Mouse (Mus musculus) cortical plate, adult 2 months (tissue): ENCODE data around the gene Cir1. TPM values are rescaled to one million over a fixed set of nuclear protein-coding genes. Genes with fewer than 3 reads are reported as not detected.

ENCODE experiments used
- H3K27ac ChIP-seq: fragments of 200-500 bp; 2 replicates; pipeline ENCODE4 v1.5.1; 2012; ENCODE audit warnings: low read length, control low read depth, inconsistent platforms; ENCODE audit not compliant: insufficient read depth
- H3K4me1 ChIP-seq: fragments of 200-500 bp; 2 replicates; pipeline ENCODE4 v1.6.1; 2011; ENCODE audit warnings: low read length; ENCODE audit not compliant: control insufficient read depth, insufficient read depth
- H3K4me3 ChIP-seq: fragments of 200-500 bp; 2 replicates; pipeline ENCODE4 v1.5.1; 2011; ENCODE audit warnings: mild to moderate bottlenecking, low read length, control low read depth; ENCODE audit not compliant: insufficient read depth
- CTCF ChIP-seq: fragments of 200-500 bp; IDR thresholded peaks from 2 replicates; pipeline ENCODE4 v1.5.1; 2011; ENCODE audit warnings: mild to moderate bottlenecking, control low read depth, low read length; ENCODE audit not compliant: insufficient read depth; ENCODE audit errors: extremely low read depth
- POLR2A ChIP-seq: fragments of 200-500 bp; IDR thresholded peaks from 2 replicates; pipeline ENCODE4 v1.6.1; 2011; ENCODE audit warnings: mild to moderate bottlenecking, low read length, control low read depth; ENCODE audit not compliant: insufficient read depth; ENCODE audit errors: extremely low read depth
- polyA plus RNA-seq: library from polyadenylated mRNA; depleted of rRNA; stranded (reverse); fragments of >200 nt; gene quantifications from 2 replicates; pipeline ENCODE4 v1.2.3, GENCODE M21; 2012; rRNA removed

Cir1 gene
- 26.7 and 29.2 TPM in 2 replicates for polyA plus RNA-seq

- Histone ChIP-seq H3K27ac (peak within 1 kb of the TSS; percentile 32; the same call in 1 of the 2 replicates), H3K4me3 (peak within 1 kb of the TSS; percentile 87), H3K4me1 (peaks cover 2% of the 10 kb centered on the region; the same call in 1 of the 2 replicates)
- TF ChIP-seq POLR2A (peak; percentile 80), CTCF (no peak)
These were observed at the start of gene Cir1, which contains the start of gene Scrn3 for GRCm38 (mm10) chr2:73312152-73313116. Cir1 (minus strand) TSS chr2:73312701. Scrn3 (plus strand) TSS chr2:73312601.

DNA sequence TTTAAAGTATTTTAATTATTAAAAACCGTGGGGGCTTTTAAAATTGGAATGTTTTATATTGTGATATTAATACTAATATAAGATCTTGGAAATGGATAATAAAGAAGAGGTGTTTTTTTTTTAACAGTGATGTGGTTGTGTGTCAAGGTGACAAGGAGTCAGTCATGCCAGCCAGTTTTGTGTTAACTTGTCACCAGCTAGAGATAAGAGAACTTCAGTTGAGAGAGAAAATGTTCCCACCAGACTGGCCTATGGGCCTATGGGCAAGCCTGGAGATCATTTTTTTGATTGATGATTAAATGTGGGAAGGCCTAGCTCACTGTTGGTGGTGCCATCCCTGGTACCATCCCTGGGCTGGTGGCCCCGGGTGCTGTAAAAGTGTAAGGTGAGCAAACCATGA is 48.0 kb upstream of the Cir1 start:
- Histone ChIP-seq H3K4me3 (no peak overlapping the region), H3K4me1 (no peaks in the 10 kb centered on the region), H3K27ac (no peak overlapping the region)
- TF ChIP-seq POLR2A (no peak), CTCF (no peak)

GRCm38 (mm10) chr2:73359941-73360340 is 47.4 kb upstream of the Cir1 start:
- no peak overlapping the region for H3K4me3 ChIP-seq
- H3K27ac ChIP-seq, result no peak overlapping the region
- TF ChIP-seq CTCF, result no peak
- TF ChIP-seq POLR2A, result no peak

DNA sequence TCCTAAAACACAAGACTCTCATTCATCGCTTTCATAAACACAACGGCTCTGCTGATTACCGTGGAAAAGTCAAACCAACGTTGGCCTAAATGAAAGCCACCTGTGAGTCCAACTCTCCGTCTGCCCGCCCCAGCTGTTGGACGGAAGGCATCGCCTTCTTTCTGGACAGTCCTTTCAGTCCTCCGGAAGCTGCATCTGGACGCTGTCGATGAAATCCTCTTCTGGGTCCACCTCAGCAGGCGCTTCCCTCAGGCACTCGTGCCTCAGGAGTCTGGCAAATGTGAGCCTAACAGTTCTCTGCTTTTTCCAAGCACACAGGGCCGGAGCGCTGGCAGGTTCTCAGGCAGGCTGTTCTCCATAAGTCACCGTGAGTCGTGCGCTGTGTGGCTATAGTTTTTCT is 44.5 kb upstream of the Cir1 start:
- no peak overlapping the region for H3K27ac ChIP-seq
- TF ChIP-seq CTCF (no peak), POLR2A (no peak)
- H3K4me1 ChIP-seq, result peaks cover 2% of the 10 kb centered on the region; the same call in 1 of the 2 replicates
- H3K4me3 ChIP-seq, result no peak overlapping the region

More at GRCm38 (mm10) chr2:73359941-73360340, 47.4 kb upstream of the Cir1 start:
- H3K4me1 ChIP-seq, result no peaks in the 10 kb centered on the region

GRCm38 (mm10) chr2:73351927-73352374 is 39.5 kb upstream of the Cir1 start:
- Histone ChIP-seq H3K27ac (peak overlapping the region; percentile 89), H3K4me3 (no peak overlapping the region), H3K4me1 (peaks cover 2% of the 10 kb centered on the region; the same call in 1 of the 2 replicates)
- no peak for TF ChIP-seq CTCF
- TF ChIP-seq POLR2A, result no peak

DNA sequence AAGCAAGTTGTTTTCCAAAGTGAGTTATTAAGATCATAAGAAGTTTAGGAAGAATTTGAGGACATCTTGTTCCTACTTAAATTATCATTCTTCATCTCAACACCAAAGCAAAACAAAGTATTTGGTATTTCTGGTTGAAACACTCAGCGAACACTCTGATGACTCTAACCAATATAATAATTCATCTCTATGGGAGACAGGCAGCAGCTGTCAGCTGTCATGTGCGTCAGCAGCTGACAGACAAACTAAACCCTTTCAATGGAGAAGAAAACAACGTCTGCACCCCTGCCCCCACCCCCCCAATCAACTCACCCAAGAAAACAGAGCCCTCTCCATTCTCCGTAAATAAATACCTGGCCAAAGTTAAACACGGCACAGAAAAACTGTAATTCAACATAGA is 39.0 kb upstream of the Cir1 start:
- H3K4me3 ChIP-seq, result no peak overlapping the region
- H3K27ac ChIP-seq, result peak overlapping the region; percentile 89; the same call in 1 of the 2 replicates

DNA sequence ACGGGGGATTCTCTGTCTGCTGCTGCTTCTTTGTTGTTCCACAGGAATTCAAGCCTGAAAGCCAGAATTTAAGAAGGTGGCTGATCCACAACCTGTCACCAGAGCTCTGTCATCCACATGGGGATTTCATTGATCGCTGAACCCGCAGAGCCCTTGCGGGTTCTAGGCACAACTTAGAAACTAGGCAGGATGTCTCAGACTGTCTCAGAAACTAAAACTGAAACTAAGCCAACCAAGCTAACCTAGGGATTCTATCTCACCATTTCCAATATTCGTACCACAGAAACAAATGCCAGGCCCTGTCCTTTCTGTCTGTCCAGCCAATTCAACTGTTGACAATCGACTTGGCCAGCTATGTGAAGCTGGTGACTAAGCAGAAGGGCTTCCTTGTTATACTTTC is 35.7 kb upstream of the Cir1 start:
- no peak for TF ChIP-seq CTCF
- no peak for TF ChIP-seq POLR2A
- peaks cover 2% of the 10 kb centered on the region; the same call in 1 of the 2 replicates for H3K4me1 ChIP-seq
- H3K27ac ChIP-seq, result no peak overlapping the region
- no peak overlapping the region for H3K4me3 ChIP-seq

More for the DNA sequence above, 39.0 kb upstream of the Cir1 start:
- TF ChIP-seq CTCF, result no peak
- no peak for TF ChIP-seq POLR2A
- peaks cover 2% of the 10 kb centered on the region; the same call in 1 of the 2 replicates for H3K4me1 ChIP-seq

DNA sequence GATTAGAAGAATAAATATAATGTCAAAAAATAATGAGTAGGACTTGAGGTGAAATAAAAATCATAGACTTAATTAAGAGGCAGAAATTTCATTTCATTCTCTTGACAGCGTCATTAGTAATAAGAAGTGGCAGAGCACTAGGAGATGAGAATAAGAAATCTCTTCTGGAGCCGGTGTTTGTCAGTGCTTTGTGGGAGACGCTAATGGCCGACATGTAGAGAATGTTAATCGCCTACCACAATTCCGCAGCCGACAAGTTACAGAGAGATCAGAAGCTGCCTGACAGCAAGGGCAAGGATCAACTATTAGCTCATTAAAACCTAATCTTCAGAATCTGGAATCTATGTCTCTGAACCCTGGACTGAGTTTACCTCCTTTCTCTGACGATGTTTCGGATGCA is 35.3 kb upstream of the Cir1 start:
- peaks cover 2% of the 10 kb centered on the region; the same call in 1 of the 2 replicates for H3K4me1 ChIP-seq
- no peak overlapping the region for H3K27ac ChIP-seq
- TF ChIP-seq POLR2A (no peak), CTCF (no peak)

GRCm38 (mm10) chr2:73347136-73347535 is 34.6 kb upstream of the Cir1 start:
- H3K27ac ChIP-seq, result peak overlapping the region; percentile 27; the same call in 1 of the 2 replicates
- no peak overlapping the region for H3K4me3 ChIP-seq
- peaks cover under 1% of the 10 kb centered on the region; the same call in 1 of the 2 replicates for H3K4me1 ChIP-seq
- TF ChIP-seq CTCF, result no peak
- TF ChIP-seq POLR2A, result no peak

More for the DNA sequence above, 35.3 kb upstream of the Cir1 start:
- H3K4me3 ChIP-seq, result no peak overlapping the region
